Comparison of ENCODE assay signal across 21 mouse cellular contexts in the genomic region with DNA sequence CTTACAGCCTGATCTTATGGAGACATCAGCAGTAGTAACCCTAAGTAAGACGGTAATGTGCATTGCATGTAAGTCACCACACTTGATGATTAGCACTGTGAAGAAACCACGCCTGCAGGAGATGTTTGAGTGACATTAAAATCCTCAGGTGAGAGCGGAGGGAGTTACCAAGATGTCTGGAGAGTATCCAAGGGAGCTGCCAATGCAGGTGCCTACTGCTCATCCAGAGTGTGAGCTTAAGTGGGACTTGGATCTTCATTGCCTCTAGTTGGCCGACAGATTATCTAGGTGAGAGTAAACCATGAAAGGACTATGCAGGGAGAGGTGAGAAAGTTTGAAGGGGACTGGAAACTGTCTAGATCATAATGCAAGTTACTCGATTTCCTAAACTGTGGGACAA. TPM values are rescaled to one million over a fixed set of nuclear protein-coding genes. Genes with fewer than 3 reads are reported as not detected.
A peak's percentile ranks its signal among the peaks of the same experiment; 100 is the strongest.
DNase-seq lines count a peak whose midpoint lies in the region; ATAC-seq and TF ChIP-seq lines count a peak whose summit lies in the region.
"Had no signal": no experiment of that assay in that cellular context is flagged by ENCODE, and none has a peak within 500 bp of the region (broad histone marks: within the 10 kb centered on the region; RNA-seq: fewer than 3 reads in every experiment).

No protein-coding gene starts in this region.

- H3K27ac ChIP-seq in hindbrain, postnatal 0 days = no peak overlapping the region

- peak; percentile 56 for DNase-seq in heart, adult 11 months
- DNase-seq in heart, adult 8-10 months (ENCODE audit: low spot score) = no peak
- DNase-seq in fat pad, adult 2 months (ENCODE audit: extremely low read depth, low read depth, low spot score) = peak; percentile 74
- peak; percentile 72 for DNase-seq in gonadal fat pad, adult 2 months (ENCODE audit: low read depth)
- no peak for DNase-seq in hindbrain, postnatal 0 days (ENCODE audit: low spot score)
- DNase-seq in testis, postnatal 10 days (ENCODE audit: low spot score) = no peak
- DNase-seq: adrenal gland, adult 2 months; adrenal gland, adult 8-10 months; adrenal gland, postnatal 10 days; adrenal gland, postnatal 14 days; adrenal gland, postnatal 25 days; adrenal gland, postnatal 36 days; B cell, adult 2 months; cerebellum, adult 11 months; cerebellum, adult 11-12 months; cerebellum, adult 18-20 months had no signal

- no peaks in the 10 kb centered on the region for H3K4me1 ChIP-seq in hindbrain, postnatal 0 days (ENCODE audit: insufficient read depth, low read length)

- H3K9ac ChIP-seq in hindbrain, postnatal 0 days (replicated peaks; ENCODE audit: low read length) = no peak overlapping the region

- WGBS in hindbrain, postnatal 0 days = 97% methylated on average over 5 of the region's 5 CpGs

- no peak overlapping the region for H3K4me3 ChIP-seq in hindbrain, postnatal 0 days (ENCODE audit: low read length)

- no peak for TF ChIP-seq CTCF in hindbrain, postnatal 0 days (IDR thresholded peaks at IDR 0.05; ENCODE audit: low read depth)

- H3K36me3 ChIP-seq in hindbrain, postnatal 0 days (ENCODE audit: insufficient read depth, low read length) = peaks cover 4% of the 10 kb centered on the region; the same call in 1 of the 2 replicates

- no peak overlapping the region for H3K4me2 ChIP-seq in hindbrain, postnatal 0 days (ENCODE audit: low read depth, low read length)

- no peaks in the 10 kb centered on the region for H3K27me3 ChIP-seq in hindbrain, postnatal 0 days (ENCODE audit: insufficient read depth, low read length)
- H3K27me3 ChIP-seq: CH12.LX, Patski had no signal

- H3K9me3 ChIP-seq in hindbrain, postnatal 0 days (ENCODE audit: low read length) = no peaks in the 10 kb centered on the region
- H3K9me3 ChIP-seq: G1E had no signal

- ATAC-seq in hindbrain, postnatal 0 days = no peak
- ATAC-seq: activated CD4-positive, CD25-positive, alpha-beta regulatory T cell, adult 4 months; CD4-positive, CD25-positive, alpha-beta regulatory T cell, adult 4 months; Patski had no signal

RNA-seq across cellular contexts. Expression of a gene that starts 8.3 kb away (rescaled TPM):
- total RNA-seq in heart, adult 8-10 months (2022) = 10 to 100 TPM; 17.9 to 21.3 (median 20.2) TPM
- 8.2 and 10.8 TPM in 2 replicates for polyA plus RNA-seq in gonadal fat pad, adult 2 months (2012; rRNA removed)
- 27.0 and 36.3 TPM in 2 replicates for total RNA-seq in hindbrain, postnatal 0 days (2014; rRNA removed)
- 36.7 and 38.0 TPM in 2 replicates for polyA plus RNA-seq in hindbrain, postnatal 0 days (2015; fragmentation: Nextera tagmentation; extraction: Ambion mirVana)

RNA-seq across cellular contexts. Expression of a gene that starts 8.4 kb away (rescaled TPM):
- 100 to 1,000 TPM in 1 of 4 experiments, 10 to 100 TPM in 3; 88.0 to 111 (median 95.7) TPM for total RNA-seq in heart, adult 8-10 months (2022)
- polyA plus RNA-seq in gonadal fat pad, adult 2 months (2012; rRNA removed) = 26.8 and 38.6 TPM in 2 replicates
- total RNA-seq in hindbrain, postnatal 0 days (2014; rRNA removed) = 27.8 and 42.9 TPM in 2 replicates
- 161 and 172 TPM in 2 replicates for polyA plus RNA-seq in hindbrain, postnatal 0 days (2015; fragmentation: Nextera tagmentation; extraction: Ambion mirVana)

Comparison
In these comparisons a context has a peak if more than half of its experiments do, and no peak if none do; other contexts are left out.
1. DNase-seq: peak in heart, adult 11 months (single experiment), fat pad, adult 2 months (single experiment) and gonadal fat pad, adult 2 months (single experiment); none in heart, adult 8-10 months (single experiment), hindbrain, postnatal 0 days (single experiment) and testis, postnatal 10 days (single experiment).